Comparison of ENCODE assay signal across 11 mouse cellular contexts in the genomic region with DNA sequence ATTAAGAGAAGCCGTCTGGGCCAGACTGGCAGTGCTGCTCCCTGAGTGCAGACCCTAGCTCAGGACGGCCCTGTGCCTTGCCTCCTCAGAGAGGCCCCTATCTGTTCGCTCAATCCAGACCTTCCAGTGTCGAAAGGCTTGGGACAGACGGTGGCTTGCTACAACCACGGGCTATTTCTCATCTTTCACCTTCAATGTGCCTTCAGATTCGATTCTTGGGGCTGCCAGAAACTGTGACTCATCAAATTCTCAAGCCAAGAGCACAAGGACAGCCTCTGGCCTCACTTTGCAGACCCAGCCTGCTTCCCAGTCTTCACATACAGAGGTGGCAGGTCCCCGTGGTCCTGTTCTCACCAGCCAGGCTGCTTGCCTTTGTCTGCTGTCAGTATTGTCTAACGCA.
A peak's percentile ranks its signal among the peaks of the same experiment; 100 is the strongest.
DNase-seq lines count a peak whose midpoint lies in the region; ATAC-seq and TF ChIP-seq lines count a peak whose summit lies in the region.
"Had no signal": no experiment of that assay in that cellular context is flagged by ENCODE, and none has a peak within 500 bp of the region (broad histone marks: within the 10 kb centered on the region; RNA-seq: fewer than 3 reads in every experiment).

No protein-coding gene starts in this region.

- no peaks in the 10 kb centered on the region for H3K4me1 ChIP-seq in midbrain, embryonic 10.5 days
- no peaks in the 10 kb centered on the region for H3K4me1 ChIP-seq in midbrain, embryonic 16.5 days (ENCODE audit: control insufficient read depth, insufficient read depth, low read length)
- no peaks in the 10 kb centered on the region for H3K4me1 ChIP-seq in midbrain, embryonic 13.5 days (replicated peaks)

- peak; percentile 46 for DNase-seq in gastrocnemius, adult 2 months
- DNase-seq in gastrocnemius, postnatal 36 days: no peak
- no peak for DNase-seq in midbrain, embryonic 10.5 days (ENCODE audit: low spot score)
- peak; percentile 76 for DNase-seq in fat pad, adult 2 months (ENCODE audit: extremely low read depth, low read depth, low spot score)
- peak; percentile 43 for DNase-seq in skeletal muscle tissue, adult 2 months (ENCODE audit: low read depth, low spot score)
- no peak for DNase-seq in cerebellum, adult 18-20 months
- DNase-seq: midbrain, embryonic 14.5 days; right cerebral cortex, postnatal 25 days had no signal

- intact Hi-C loops in gastrocnemius, adult 2 months (cut with DNase I): no loop called here
- intact Hi-C loops in gastrocnemius, postnatal 36 days (cut with DNase I): loop anchor here (5.0 kb wide), 1 partner anchor 1368 kb away; no protein-coding TSS in a partner anchor

- no peak overlapping the region for H3K4me2 ChIP-seq in midbrain, embryonic 16.5 days (ENCODE audit: low read length)
- no peak overlapping the region for H3K4me2 ChIP-seq in midbrain, embryonic 13.5 days (replicated peaks)
- H3K4me2 ChIP-seq: embryonic facial prominence, embryonic 12.5 days had no signal

- no peak overlapping the region for H3K9ac ChIP-seq in midbrain, embryonic 16.5 days (ENCODE audit: low read depth, low read length)
- H3K9ac ChIP-seq in midbrain, embryonic 13.5 days (replicated peaks): no peak overlapping the region
- H3K9ac ChIP-seq: embryonic facial prominence, embryonic 12.5 days had no signal

- peak overlapping the region; percentile 25; the same call in 1 of the 2 replicates for H3K27ac ChIP-seq in gastrocnemius, adult 2 months
- H3K27ac ChIP-seq in midbrain, embryonic 10.5 days (replicated peaks): peak overlapping the region; percentile 42; the same call in 1 of the 2 replicates
- H3K27ac ChIP-seq in midbrain, embryonic 16.5 days (ENCODE audit: low read length): no peak overlapping the region
- no peak overlapping the region for H3K27ac ChIP-seq in midbrain, embryonic 13.5 days
- H3K27ac ChIP-seq: embryonic facial prominence, embryonic 12.5 days had no signal

- H3K36me3 ChIP-seq in midbrain, embryonic 10.5 days: no peaks in the 10 kb centered on the region
- no peaks in the 10 kb centered on the region for H3K36me3 ChIP-seq in midbrain, embryonic 16.5 days (ENCODE audit: control insufficient read depth, insufficient read depth, low read length)
- H3K36me3 ChIP-seq in midbrain, embryonic 13.5 days: no peaks in the 10 kb centered on the region
- H3K36me3 ChIP-seq: embryonic facial prominence, embryonic 12.5 days had no signal

- no peak for ATAC-seq in midbrain, embryonic 16.5 days
- no peak for ATAC-seq in midbrain, embryonic 13.5 days

- no peaks in the 10 kb centered on the region for H3K27me3 ChIP-seq in midbrain, embryonic 10.5 days (ENCODE audit: low read depth, poor library complexity, severe bottlenecking)
- H3K27me3 ChIP-seq in midbrain, embryonic 16.5 days (ENCODE audit: control insufficient read depth, insufficient read depth, low read depth, low read length): no peaks in the 10 kb centered on the region
- no peaks in the 10 kb centered on the region for H3K27me3 ChIP-seq in midbrain, embryonic 13.5 days
- H3K27me3 ChIP-seq: embryonic facial prominence, embryonic 12.5 days had no signal

- no peak overlapping the region for H3K4me3 ChIP-seq in gastrocnemius, adult 2 months
- no peak overlapping the region for H3K4me3 ChIP-seq in midbrain, embryonic 10.5 days
- H3K4me3 ChIP-seq in midbrain, embryonic 16.5 days (ENCODE audit: low read depth, low read length): no peak overlapping the region
- H3K4me3 ChIP-seq in midbrain, embryonic 13.5 days (replicated peaks): no peak overlapping the region
- H3K4me3 ChIP-seq: embryonic facial prominence, embryonic 12.5 days had no signal

- WGBS in midbrain, embryonic 10.5 days: 74% methylated on average over 9 of the region's 9 CpGs
- WGBS in midbrain, embryonic 16.5 days: 69% methylated on average over 9 of the region's 9 CpGs
- WGBS in midbrain, embryonic 13.5 days: 74% methylated on average over 9 of the region's 9 CpGs

- H3K9me3 ChIP-seq in midbrain, embryonic 10.5 days (replicated peaks): no peaks in the 10 kb centered on the region
- H3K9me3 ChIP-seq in midbrain, embryonic 16.5 days (replicated peaks; ENCODE audit: control insufficient read depth, low read length, poor library complexity, severe bottlenecking): no peaks in the 10 kb centered on the region
- no peaks in the 10 kb centered on the region for H3K9me3 ChIP-seq in midbrain, embryonic 13.5 days
- H3K9me3 ChIP-seq: embryonic facial prominence, embryonic 12.5 days had no signal

- no peak for TF ChIP-seq CTCF in gastrocnemius, adult 2 months (IDR thresholded peaks at IDR 0.05)

Comparison
In these comparisons a context has a peak if more than half of its experiments do, and no peak if none do; other contexts are left out.
1. DNase-seq: peak in gastrocnemius, adult 2 months (single experiment), fat pad, adult 2 months (single experiment) and skeletal muscle tissue, adult 2 months (single experiment); none in gastrocnemius, postnatal 36 days (0 of 2), midbrain, embryonic 10.5 days (single experiment) and cerebellum, adult 18-20 months (0 of 2).
2. H3K27ac ChIP-seq: peak in gastrocnemius, adult 2 months (single experiment) and midbrain, embryonic 10.5 days (single experiment); none in midbrain, embryonic 16.5 days (single experiment) and midbrain, embryonic 13.5 days (single experiment).